Mouse (Mus musculus) pancreas, adult 10 weeks (tissue): Measurements from ENCODE around the gene Dtd2. TPM values are rescaled to one million over a fixed set of nuclear protein-coding genes. Genes with fewer than 3 reads are reported as not detected.

ENCODE experiments used
- polyA plus RNA-seq: library from polyadenylated mRNA; stranded (reverse); fragments of 350-450 nt; fragmentation: Illumina TruSeq; extraction: RNeasy Lipid Tissue Mini Kit (QIAGEN cat#74804); gene quantifications from one replicate; pipeline ENCODE4 v1.2.3, GENCODE M21; 2015; ENCODE audit warnings: low read depth, low replicate concordance; ENCODE audit not compliant: insufficient read depth

Dtd2 gene
- polyA plus RNA-seq = 1.1 TPM

DNA sequence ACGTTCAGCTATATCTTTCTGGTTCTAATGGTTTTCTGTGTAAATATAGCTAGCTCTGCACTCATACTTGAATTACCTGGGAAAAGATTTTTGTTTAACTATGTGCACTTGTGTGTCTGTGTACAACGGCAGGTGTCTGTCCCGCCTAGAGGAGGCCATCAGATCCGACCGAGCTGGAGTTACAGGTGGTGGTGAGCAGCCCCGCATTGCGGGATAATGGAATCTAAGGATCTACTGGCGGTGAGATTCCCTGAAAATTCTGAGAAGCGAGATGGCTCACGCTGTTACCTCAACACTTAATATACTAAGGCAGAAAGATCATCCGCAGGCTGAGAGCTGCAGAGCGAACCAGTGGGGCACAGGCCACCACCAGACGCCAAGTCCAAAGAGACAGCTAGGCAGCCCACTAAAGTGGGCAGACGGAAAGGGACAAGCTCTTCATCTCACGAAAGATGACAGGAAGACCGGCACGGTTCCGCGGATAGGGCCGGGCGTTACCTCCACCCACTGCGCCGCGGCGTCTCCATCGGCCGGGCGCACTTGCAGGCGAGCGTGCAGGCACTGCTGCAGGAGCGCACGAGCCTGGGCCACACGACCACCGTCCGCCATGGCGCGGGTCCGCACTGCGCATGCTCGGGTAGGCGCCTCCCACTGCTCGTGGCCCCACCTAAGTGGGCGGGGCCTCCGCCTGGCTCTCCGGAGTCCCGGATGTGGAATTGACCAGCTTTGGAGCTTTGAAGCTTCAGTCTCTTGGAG is at the start of gene Dtd2:
Gene Dtd2 (minus strand): TSS at position 625 of the 756 bp plus-strand sequence.

GRCm38 (mm10) chr12:52027963-52028362 is 21.7 kb upstream of the Dtd2 start, which contains the start of gene Gpr33:
Gene Gpr33 (minus strand): TSS chr12:52028063.

GRCm38 (mm10) chr12:51971070-51971664 is 35.1 kb downstream of the Dtd2 start, which contains the start of gene Heatr5a:
Gene Heatr5a (minus strand): TSS chr12:51971321.

Other genes starting within 250 kb of the Dtd2 start
- 7.2 TPM for gene Hectd1, start 177.0 kb downstream of the Dtd2 start, polyA plus RNA-seq
- gene Heatr5a, start 35.2 kb downstream of the Dtd2 start, polyA plus RNA-seq = 3.9 TPM
- gene Gpr33, start 21.6 kb upstream of the Dtd2 start, polyA plus RNA-seq = not detected
- gene Nubpl, start 91.2 kb upstream of the Dtd2 start, polyA plus RNA-seq = 0.54 TPM